Mouse (Mus musculus) forebrain, embryonic 10.5 days (tissue): ENCODE results near the gene Sbno2. TPM values are rescaled to one million over a fixed set of nuclear protein-coding genes. Genes with fewer than 3 reads are reported as not detected.

Source experiments
- DNase-seq: peaks from one replicate; pipeline ENCODE4 v3.0.0-alpha.2; 2017; ENCODE audit warnings: low spot score; ENCODE audit errors: extremely low spot score
- H3K27ac ChIP-seq: fragments of 300-500 bp; sonication (generic); 2 replicates; pipeline ENCODE4 v1.5.1; 2016; ENCODE audit warnings: mild to moderate bottlenecking
- H3K27me3 ChIP-seq: fragments of 300-500 bp; sonication (generic); 2 replicates; pipeline ENCODE4 v1.6.1; 2016; ENCODE audit warnings: mild to moderate bottlenecking; ENCODE audit not compliant: poor library complexity, severe bottlenecking
- H3K36me3 ChIP-seq: fragments of 300-500 bp; sonication (generic); replicated peaks from 2 replicates; pipeline ENCODE4 v1.6.1; 2016; ENCODE audit warnings: mild to moderate bottlenecking, moderate library complexity
- H3K4me1 ChIP-seq: fragments of 300-500 bp; sonication (generic); 2 replicates; pipeline ENCODE4 v1.6.1; 2016
- H3K4me3 ChIP-seq: fragments of 300-500 bp; sonication (generic); 2 replicates; pipeline ENCODE4 v1.5.1; 2016; ENCODE audit warnings: mild to moderate bottlenecking, moderate library complexity
- H3K9me3 ChIP-seq: fragments of 300-500 bp; sonication (generic); 2 replicates; pipeline ENCODE4 v1.6.1; 2016; ENCODE audit warnings: mild to moderate bottlenecking, moderate library complexity
- WGBS: fragments of 180-500 bp; shearing (Covaris S2); methylation state at CpG from one replicate; pipeline ENCODE4 v1.1.7; 2016; 5-methylcytosine and 5-hydroxymethylcytosine counted together
- polyA plus RNA-seq: library from polyadenylated mRNA; unstranded; fragments of >200 nt; fragmentation: Nextera tagmentation; extraction: Ambion mirVana; gene quantifications from 2 replicates; pipeline ENCODE4 v1.2.1, GENCODE M21; 2016

Gene Sbno2
- polyA plus RNA-seq, 1 experiment from 2014 or later = 15.6 TPM

DNA sequence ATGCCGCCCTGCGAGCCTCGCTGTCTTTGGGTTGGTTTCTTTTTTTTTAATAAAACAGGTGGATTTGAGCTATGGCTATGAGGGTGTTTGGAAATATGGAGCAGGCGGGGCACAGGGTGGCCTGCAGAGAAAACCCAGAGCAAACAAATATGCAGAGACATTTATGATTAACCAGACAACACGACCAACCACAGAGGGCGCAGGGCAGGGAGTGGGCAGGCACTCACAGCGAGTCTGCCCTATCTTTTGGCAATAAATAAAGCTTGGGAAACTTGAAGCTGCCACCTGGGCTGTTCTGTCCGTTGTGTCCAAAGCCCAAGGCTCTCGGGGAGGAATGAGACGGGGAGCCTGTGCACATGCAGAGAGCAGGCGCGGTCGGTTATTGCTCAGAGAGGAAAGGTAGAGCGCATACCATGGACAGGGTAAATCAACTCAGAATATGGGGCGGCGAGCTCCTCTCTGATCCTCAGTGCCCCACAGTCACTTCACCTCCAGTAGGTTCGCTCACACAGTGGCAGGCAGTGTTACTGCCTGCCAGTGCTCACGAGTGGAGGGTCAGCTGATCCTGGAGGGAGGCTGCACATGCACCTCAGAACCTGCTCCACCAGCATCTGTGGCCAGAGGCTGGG is 25.1 kb upstream of the Sbno2 start:
- DNase-seq = no peak
- H3K27ac ChIP-seq = no peak overlapping the region
- 86% methylated on average over 18 of the region's 18 CpGs for WGBS
- H3K4me3 ChIP-seq = peak overlapping the region; percentile 36
- H3K27me3 ChIP-seq = peaks cover 57% of the 10 kb centered on the region
- H3K36me3 ChIP-seq = peaks cover 100% of the 10 kb centered on the region
- peaks cover 36% of the 10 kb centered on the region for H3K4me1 ChIP-seq
- no peaks in the 10 kb centered on the region for H3K9me3 ChIP-seq

DNA sequence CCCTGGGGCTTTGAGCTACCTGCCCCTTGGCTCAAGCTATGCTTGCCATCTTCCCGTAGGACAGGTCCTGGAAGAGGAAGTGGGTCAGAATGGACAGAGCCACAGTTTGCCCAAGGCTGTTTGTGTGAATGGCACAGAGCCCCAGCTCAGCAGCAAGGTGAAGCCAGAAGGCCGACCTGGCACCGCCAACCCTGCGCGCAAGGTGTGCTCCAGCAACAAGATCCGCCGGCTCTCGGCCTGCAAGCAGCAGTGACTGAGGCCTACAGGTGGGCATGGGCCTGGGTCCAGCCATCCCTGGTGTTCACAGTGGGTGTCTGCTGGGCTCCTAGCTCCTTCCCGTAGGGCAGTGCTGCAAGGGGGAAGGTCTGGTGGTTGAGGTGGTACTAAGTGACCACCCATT is 24.5 kb upstream of the Sbno2 start:
- peaks cover 36% of the 10 kb centered on the region for H3K4me1 ChIP-seq
- no peak overlapping the region for H3K27ac ChIP-seq
- H3K4me3 ChIP-seq = no peak overlapping the region; the same call in none of the 2 replicates
- peaks cover 100% of the 10 kb centered on the region for H3K36me3 ChIP-seq
- H3K27me3 ChIP-seq = peaks cover 50% of the 10 kb centered on the region
- WGBS = 94% methylated on average over 9 of the region's 9 CpGs
- no peaks in the 10 kb centered on the region for H3K9me3 ChIP-seq
- no peak for DNase-seq

DNA sequence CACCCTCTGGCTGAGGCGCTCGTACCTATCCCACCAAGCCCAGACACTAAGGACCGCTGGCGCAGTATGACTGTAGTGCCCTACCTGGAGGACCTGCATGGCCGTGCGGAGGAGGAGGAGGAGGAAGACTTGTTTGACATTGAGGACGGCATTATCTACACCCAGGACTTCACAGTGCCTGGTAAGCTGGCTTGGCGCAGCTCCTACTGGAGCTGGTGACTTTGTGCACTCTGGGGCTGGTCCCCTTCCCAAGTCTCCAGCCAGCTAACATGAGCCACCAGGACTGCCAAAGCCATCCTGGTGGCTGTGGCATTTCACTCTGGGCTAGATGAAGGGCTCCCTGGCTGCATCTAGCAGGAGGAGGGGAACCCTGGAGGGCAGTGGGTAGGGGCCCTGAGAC is 22.5 kb upstream of the Sbno2 start:
- H3K4me3 ChIP-seq = no peak overlapping the region
- H3K9me3 ChIP-seq = no peaks in the 10 kb centered on the region
- H3K27me3 ChIP-seq = peaks cover 31% of the 10 kb centered on the region
- no peak overlapping the region for H3K27ac ChIP-seq
- peaks cover 34% of the 10 kb centered on the region for H3K4me1 ChIP-seq
- DNase-seq = no peak
- 95% methylated on average over 8 of the region's 8 CpGs for WGBS
- peaks cover 100% of the 10 kb centered on the region for H3K36me3 ChIP-seq

DNA sequence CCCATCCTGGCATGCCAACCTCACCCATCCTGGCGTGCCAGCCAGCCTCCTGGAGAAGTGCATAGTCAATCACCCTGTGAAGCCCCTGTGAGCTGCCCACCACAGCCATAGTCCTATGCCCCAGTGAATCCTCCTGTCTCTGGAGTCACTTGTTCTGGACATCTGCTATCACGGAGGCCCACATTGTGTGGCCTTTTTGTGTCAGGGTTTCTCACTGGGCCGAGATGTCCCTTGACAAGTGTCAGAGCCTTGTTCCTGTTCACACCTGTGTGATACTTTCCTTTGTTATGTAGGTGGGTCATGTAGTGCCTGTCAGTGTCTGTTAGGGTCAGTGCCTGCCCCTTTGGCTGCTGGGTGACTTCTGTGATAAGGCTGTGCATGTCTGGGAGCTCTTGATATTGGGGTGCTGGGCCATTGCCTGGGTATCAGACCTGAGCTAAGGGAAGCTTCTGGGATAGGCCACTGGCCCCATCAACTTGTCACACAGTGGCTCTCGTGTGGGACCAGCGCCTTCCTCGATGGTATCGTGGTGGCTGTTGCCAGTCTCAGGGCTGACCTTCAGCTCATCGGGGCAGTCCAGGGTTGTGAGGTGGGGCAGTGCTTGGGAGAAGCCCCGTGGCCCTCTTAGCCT is 18.7 kb upstream of the Sbno2 start:
- Histone ChIP-seq H3K4me3 (no peak overlapping the region), H3K36me3 (peaks cover 100% of the 10 kb centered on the region), H3K4me1 (peaks cover 17% of the 10 kb centered on the region), H3K9me3 (no peaks in the 10 kb centered on the region; the same call in 1 of the 2 replicates), H3K27ac (no peak overlapping the region), H3K27me3 (no peaks in the 10 kb centered on the region)
- no peak for DNase-seq
- WGBS = 91% methylated on average over 9 of the region's 9 CpGs

DNA sequence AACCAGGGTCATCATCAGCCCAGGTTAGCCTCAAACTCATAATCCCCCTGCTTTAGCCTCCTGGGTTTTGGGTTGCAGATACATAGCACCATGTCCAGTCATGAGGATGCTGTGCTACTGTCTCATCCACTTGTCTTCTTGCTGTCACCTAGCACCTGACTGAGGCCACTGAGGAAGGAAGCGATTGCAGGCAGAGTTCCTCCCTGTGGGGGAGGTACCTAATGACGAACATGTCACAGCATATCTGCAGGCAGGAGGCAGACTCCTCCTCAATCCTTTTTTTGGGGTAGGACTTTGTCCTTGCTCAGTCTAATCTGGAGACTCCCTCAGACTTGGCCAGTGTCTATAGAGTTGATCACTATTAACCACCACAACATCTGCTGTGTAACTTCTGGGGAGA is 16.3 kb upstream of the Sbno2 start:
- no peak overlapping the region for H3K4me3 ChIP-seq
- H3K4me1 ChIP-seq = peaks cover 41% of the 10 kb centered on the region
- 92% methylated on average over 2 of the region's 2 CpGs for WGBS
- H3K9me3 ChIP-seq = no peaks in the 10 kb centered on the region; the same call in 1 of the 2 replicates
- H3K27me3 ChIP-seq = no peaks in the 10 kb centered on the region
- peaks cover 96% of the 10 kb centered on the region for H3K36me3 ChIP-seq
- no peak for DNase-seq
- H3K27ac ChIP-seq = no peak overlapping the region

DNA sequence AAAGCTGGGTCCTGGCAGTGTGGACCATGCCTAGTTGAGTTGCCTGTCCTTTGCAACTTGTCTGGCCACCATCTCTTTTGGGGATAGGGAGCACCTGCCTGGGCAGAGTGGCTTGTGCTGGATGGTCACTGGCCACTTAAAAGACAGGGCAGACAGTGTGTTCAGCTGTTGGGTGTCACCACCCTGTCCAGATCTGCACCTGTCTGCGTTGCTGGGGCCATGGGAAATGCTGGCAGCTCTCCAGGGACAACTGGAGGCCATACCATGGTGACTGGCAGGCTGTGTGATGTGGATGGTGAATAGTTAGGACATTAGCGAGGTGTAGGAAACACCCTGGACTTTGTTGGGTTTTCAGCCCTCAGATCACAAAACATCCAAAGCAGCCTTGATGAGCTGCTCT is 14.8 kb upstream of the Sbno2 start:
- H3K4me3 ChIP-seq = no peak overlapping the region; the same call in 1 of the 2 replicates
- no peak overlapping the region for H3K27ac ChIP-seq
- H3K9me3 ChIP-seq = no peaks in the 10 kb centered on the region; the same call in 1 of the 2 replicates
- DNase-seq = no peak
- peaks cover 82% of the 10 kb centered on the region for H3K36me3 ChIP-seq
- no peaks in the 10 kb centered on the region for H3K27me3 ChIP-seq
- peaks cover 42% of the 10 kb centered on the region for H3K4me1 ChIP-seq
- WGBS = 94% methylated on average over 2 of the region's 2 CpGs

DNA sequence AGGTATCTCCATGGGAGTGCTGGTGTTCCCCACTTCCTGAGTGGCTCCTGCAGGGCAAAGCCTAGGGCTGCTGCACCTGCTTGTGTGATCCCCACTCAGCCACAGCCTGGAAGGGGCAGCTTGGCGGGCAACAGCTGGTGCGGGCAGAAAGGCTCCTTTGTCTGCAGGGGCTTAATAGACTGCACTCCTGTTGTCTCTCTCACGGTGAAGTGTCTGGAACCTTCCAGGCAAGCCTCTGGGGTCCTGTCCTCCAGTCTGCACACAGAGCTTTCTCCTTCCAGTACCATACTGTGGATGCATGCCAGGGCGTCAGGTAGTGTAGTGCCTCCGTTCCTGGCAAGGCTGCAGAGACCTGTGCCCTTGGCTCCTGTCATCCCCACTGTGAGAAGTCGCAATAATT is 13.2 kb upstream of the Sbno2 start:
- Histone ChIP-seq H3K27me3 (no peaks in the 10 kb centered on the region), H3K9me3 (no peaks in the 10 kb centered on the region; the same call in 1 of the 2 replicates), H3K27ac (peak overlapping the region; percentile 56; the same call in 1 of the 2 replicates), H3K36me3 (peaks cover 66% of the 10 kb centered on the region), H3K4me1 (peaks cover 50% of the 10 kb centered on the region), H3K4me3 (peak overlapping the region; percentile 93)
- DNase-seq = no peak
- 79% methylated on average over 6 of the region's 6 CpGs for WGBS

DNA sequence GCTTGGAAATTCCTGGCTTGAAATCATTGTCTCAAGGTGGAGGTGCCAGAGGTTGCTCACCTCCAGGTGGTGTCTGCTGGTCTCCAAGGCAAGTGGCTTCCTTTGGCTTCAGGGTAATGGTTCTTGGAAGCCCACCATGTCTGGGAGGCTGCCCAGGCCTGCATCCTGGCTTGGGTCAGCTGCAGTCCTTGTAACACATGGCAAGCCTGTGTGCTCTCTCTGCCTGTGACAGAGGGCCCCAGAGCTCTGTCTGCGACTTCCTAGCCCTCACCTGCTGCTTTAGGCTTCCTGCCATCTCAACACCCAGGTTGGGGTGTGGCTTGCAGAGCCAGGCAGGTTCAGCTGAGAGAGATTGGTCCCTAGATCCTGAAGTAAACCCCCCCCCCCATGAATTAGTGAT is 12.4 kb upstream of the Sbno2 start:
- WGBS = 76% methylated on average over 1 of the region's 1 CpGs

DNA sequence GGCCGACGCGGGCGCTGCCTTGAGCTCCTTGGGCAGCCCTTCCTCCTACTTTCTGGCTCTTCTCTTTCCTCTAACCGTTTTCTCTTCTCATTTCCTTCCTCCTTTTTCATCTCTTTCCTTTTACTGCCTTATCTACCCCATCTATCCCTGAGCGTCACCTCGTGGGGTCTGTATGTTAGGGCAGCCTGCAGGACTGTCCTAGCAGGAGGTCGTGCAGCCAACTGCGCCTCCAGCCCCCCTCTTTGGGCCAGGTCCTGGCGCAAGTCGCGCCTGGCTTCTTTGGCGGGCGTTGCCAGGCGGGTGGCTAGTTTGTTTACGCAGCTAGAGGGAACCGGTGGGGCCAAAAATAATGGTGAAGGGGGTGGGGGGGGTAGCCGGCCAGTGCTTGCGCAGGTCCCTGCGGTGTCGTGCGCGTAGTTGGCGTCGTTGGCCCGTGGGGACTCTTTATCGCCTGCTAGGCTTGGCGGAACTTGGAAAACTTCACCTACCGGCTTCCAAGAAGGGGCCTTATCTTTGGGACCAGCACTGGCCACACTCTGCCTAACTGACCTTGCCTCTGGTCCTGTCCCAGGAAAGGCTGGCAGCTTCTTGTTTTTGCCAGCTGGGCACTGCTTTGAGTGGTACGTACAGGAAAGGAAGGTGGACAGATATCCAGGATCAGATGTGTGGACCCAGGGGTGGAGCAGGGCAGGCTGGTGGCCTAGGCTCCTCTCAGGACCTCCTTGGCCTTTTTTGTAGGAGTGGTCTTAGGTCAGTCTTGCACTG is 11.7 kb upstream of the Sbno2 start:
- Histone ChIP-seq H3K36me3 (peaks cover 51% of the 10 kb centered on the region), H3K27ac (peak overlapping the region; percentile 93), H3K4me1 (peaks cover 50% of the 10 kb centered on the region), H3K27me3 (no peaks in the 10 kb centered on the region), H3K4me3 (peak overlapping the region; percentile 93), H3K9me3 (no peaks in the 10 kb centered on the region; the same call in 1 of the 2 replicates)
- DNase-seq = no peak
- 12% methylated on average over 30 of the region's 30 CpGs for WGBS

More for the DNA sequence above, 12.4 kb upstream of the Sbno2 start:
- H3K4me3 ChIP-seq = peak overlapping the region; percentile 93
- no peak for DNase-seq
- H3K27me3 ChIP-seq = no peaks in the 10 kb centered on the region
- no peaks in the 10 kb centered on the region; the same call in 1 of the 2 replicates for H3K9me3 ChIP-seq
- peaks cover 50% of the 10 kb centered on the region for H3K4me1 ChIP-seq
- H3K27ac ChIP-seq = peak overlapping the region; percentile 93
- peaks cover 57% of the 10 kb centered on the region for H3K36me3 ChIP-seq

DNA sequence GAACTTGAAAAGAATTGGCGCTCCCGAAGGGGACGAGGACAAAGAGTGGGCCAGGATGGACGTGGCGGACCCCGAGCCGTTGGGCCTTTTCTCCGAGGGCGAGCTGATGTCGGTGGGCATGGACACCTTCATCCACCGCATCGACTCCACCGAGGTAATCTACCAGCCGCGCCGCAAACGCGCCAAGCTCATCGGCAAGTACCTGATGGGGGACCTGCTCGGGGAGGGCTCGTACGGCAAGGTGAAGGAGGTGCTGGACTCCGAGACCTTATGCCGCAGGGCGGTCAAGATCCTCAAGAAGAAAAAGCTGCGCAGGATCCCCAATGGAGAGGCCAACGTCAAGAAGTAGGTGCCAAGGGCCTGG is 11.2 kb upstream of the Sbno2 start:
- WGBS = 1% methylated on average over 27 of the region's 27 CpGs
- Histone ChIP-seq H3K36me3 (peaks cover 46% of the 10 kb centered on the region), H3K4me3 (peak overlapping the region; percentile 93), H3K9me3 (no peaks in the 10 kb centered on the region; the same call in 1 of the 2 replicates), H3K27ac (peak overlapping the region; percentile 93), H3K27me3 (no peaks in the 10 kb centered on the region), H3K4me1 (peaks cover 50% of the 10 kb centered on the region)
- DNase-seq = no peak

DNA sequence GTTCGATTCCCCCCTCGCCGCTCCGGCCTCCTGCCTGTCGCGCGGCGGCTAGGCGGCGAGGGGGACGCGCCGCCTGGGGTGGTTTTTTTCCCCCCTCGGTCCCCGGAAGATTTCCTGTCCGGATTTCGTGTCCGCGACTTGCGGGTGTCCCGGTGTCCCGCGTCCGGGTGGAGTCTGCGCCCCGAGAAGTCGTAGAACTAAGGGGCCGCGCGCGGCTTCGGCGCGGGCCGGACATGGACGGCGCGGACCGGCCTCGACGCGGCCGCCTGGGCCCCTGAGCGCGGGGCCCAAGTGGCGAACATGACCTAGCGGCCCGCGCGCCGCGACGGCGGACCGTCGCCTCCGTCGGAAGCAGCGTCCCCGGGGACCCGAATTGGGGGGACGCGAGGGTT is 10.6 kb upstream of the Sbno2 start:
- Histone ChIP-seq H3K27ac (peak overlapping the region; percentile 93), H3K4me3 (peak overlapping the region; percentile 93), H3K27me3 (no peaks in the 10 kb centered on the region), H3K36me3 (peaks cover 40% of the 10 kb centered on the region), H3K4me1 (peaks cover 50% of the 10 kb centered on the region), H3K9me3 (no peaks in the 10 kb centered on the region)
- DNase-seq = no peak
- WGBS = under 1% methylated on average over 63 of the region's 63 CpGs

DNA sequence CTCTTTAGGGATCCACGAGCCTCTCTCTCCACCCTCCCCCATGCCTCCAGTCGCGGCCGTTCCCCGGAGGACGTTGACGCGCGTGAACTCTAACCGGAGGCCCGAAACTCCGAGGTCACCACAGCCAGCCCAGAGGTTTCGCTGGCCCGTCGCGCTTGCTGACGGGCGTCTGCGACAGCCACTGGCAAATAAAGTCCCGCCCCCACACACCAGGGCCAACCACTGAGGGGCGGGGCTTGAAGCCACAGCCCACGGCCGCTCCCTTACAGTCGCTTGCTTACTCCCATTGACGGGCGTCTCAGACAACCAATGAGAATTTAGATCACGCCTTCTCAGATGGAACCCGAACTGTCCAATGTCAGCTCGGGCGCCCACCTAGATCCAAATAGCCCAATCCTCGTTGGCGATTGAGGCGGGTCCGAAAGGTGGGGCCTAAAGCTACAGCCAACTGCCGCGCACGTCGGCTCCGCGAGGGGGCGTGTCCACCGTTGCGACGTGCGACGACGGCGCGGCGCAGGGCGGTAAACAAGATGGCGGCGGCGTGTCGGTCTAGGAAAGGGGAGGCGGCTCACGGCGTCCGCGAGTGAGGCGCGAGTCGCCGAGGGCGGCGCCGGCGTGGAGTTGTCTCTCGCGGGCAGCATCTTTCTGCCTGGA is 10.0 kb upstream of the Sbno2 start, which contains the start of gene Stk11:
Gene Stk11, plus strand, starts transcription at position 514 of the 654 bp plus-strand sequence.
- under 1% methylated on average over 70 of the region's 70 CpGs for WGBS
- Histone ChIP-seq H3K4me3 (peak within 1 kb of the TSS; percentile 93), H3K27ac (peak within 1 kb of the TSS; percentile 93), H3K27me3 (no peaks in the 10 kb centered on the region), H3K9me3 (no peaks in the 10 kb centered on the region), H3K36me3 (peaks cover 34% of the 10 kb centered on the region), H3K4me1 (peaks cover 50% of the 10 kb centered on the region)
- peak; percentile 98 for DNase-seq
